Mouse (Mus musculus): ENCODE measurements around the gene Sec24a. TPM values are rescaled to one million over a fixed set of nuclear protein-coding genes. Genes with fewer than 3 reads are reported as not detected.
"Not testable (repeated sequence)": the region's sequence is repeated elsewhere in the genome, so short reads cannot be mapped to it uniquely, and the experiment has no call there.

The Sec24a gene
- polyA plus RNA-seq, 1 experiment from 2014 or later = 7.0 TPM

DNA sequence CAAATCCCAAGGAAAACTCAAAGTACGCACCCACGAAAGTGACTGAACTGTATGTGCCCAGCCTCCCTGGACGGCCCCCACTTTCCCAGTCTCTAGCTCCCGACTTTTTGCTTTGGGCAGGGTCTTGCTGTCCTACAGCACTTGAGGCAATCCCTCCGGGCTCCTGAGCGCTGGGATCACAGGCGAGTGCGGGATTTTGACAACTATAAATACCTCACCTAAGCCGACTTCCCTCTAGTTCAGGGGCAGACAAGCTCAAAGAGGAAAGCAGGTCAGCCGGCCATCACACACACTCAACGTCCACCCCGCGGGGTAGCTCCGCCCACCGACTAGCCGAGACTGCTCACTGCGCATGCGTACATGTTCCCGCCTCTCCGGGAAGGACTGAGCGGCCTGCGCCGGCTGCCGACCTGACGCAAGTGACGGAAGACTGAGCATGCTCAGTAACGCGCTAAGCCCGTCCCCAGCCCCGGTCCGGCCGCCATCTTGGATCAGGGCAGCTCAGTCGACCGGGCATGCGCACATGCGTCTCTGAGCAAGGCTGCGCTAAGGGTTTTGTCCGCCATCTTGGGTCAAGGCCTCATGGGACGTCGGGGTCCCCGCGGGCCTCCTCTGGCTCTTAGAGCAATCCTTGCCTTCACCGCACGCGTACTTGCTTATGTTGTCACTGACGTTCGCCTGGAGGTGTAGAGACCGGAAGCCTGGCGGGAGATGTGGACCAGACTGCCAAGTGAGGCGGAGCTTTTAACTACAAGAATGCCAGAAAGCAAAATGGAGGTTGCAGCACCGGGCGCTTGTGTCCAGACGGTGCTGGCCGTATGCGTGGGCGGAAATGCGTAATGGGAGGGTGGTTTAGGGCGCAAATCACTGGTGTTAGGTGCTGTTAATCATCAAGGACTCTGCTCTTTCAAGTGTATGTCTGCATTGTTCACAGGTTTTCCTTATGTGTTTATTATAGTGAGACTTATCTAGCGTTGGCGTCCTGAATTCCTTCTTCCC, 74.8 kb downstream of the Sec24a start, which contains the start of gene 0610009B22Rik:
Gene 0610009B22Rik, minus strand, starts transcription at position 545 of the 999 bp plus-strand sequence.
- DNase-seq (ENCODE audit: low spot score) = peak; percentile 100

DNA sequence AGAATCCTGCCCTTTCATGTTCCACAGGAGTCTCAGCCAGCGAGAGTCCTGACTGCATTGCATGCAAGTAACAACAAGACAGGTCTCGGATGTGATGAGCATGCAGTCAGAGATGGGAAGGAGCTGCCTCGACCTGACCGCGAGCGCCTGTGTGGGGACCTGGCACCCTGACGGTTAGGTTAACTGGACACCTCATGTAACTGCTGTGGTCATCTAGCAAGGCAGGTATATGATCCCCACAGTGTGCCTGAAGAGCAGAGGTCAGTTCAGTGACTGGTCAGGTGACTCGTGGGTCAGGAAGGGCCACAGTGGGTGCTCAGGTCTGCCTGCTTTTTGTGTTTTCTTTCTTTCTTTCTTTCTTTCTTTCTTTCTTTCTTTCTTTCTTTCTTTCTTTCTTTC, 81.5 kb downstream of the Sec24a start:
- DNase-seq (ENCODE audit: low spot score) = no peak

- DNase-seq (ENCODE audit: low spot score) = peak; percentile 91
Observed at GRCm38 (mm10) chr11:51681324-51681975, 82.0 kb downstream of the Sec24a start.

GRCm38 (mm10) chr11:51679466-51679865, 84.0 kb downstream of the Sec24a start:
- DNase-seq (ENCODE audit: low spot score) = no peak

- no peak for DNase-seq (ENCODE audit: low spot score)
Observed at GRCm38 (mm10) chr11:51677737-51678418, 85.6 kb downstream of the Sec24a start.

DNA sequence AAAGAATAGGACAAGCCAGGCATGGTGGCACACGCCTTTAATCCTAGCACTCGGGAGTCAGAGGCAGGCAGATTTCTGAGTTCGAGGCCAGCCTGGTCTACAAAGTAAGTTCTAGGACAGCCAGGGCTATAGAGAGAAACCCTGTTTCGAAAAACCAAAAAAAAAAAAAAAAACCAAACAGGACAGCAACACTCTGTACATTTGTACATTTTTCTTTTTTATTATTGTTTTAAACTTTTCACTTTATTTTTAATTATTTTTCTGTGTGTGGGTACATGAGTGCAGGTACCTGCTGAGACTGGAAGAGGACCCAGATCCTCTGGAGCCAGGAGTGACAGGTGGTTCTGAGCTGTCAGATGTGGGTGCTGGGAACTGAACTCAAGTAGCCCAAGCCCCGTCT, 88.0 kb downstream of the Sec24a start:
- no peak for DNase-seq (ENCODE audit: low spot score)

- DNase-seq (ENCODE audit: low spot score) = no peak
Observed at GRCm38 (mm10) chr11:51673291-51673690, 90.1 kb downstream of the Sec24a start.

- DNase-seq (ENCODE audit: low spot score) = no peak
Observed at GRCm38 (mm10) chr11:51671376-51671775, 92.1 kb downstream of the Sec24a start.

GRCm38 (mm10) chr11:51670846-51671245, 92.6 kb downstream of the Sec24a start:
- DNase-seq (ENCODE audit: low spot score) = no peak

DNA sequence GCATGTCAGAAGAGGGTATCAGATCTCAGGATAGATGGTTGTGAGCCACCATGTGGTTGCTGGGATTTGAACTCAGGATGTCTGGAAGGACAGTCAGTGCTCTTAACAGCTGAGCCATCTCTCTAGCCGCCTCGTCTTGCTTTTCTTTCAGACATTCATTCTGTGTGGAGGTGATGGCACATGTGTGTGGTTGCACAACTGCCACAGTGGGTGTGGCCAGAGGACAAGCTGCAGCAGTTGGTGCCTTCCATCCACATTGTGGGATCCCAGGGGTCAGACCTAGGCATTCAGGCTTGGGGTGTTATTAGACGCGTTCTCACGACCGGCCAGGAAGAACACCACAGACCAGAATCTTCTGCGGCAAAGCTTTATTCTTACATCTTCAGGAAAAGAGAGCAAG, 98.7 kb downstream of the Sec24a start:
- DNase-seq (ENCODE audit: low spot score) = not testable (repeated sequence)

DNA sequence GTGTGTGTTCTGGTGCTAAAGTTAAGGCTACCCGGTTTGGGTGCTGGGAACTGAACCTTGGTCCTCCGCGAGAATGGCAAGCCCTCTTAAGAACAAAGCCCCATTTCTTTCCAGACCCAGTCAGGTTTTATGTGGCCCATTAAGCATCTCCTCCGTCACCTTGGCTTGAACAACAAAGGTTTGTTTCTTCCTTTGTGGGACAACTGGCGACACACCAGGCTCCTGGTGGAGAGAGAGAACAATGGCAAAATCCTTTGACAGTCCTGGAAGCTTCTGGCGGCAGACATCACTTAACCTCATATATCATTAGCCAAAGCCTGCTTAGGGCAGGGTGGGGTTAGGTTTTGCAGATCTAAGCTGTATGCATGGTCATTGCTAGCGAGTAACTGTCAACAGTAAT, 100.8 kb downstream of the Sec24a start:
- no peak for DNase-seq (ENCODE audit: low spot score)

DNA sequence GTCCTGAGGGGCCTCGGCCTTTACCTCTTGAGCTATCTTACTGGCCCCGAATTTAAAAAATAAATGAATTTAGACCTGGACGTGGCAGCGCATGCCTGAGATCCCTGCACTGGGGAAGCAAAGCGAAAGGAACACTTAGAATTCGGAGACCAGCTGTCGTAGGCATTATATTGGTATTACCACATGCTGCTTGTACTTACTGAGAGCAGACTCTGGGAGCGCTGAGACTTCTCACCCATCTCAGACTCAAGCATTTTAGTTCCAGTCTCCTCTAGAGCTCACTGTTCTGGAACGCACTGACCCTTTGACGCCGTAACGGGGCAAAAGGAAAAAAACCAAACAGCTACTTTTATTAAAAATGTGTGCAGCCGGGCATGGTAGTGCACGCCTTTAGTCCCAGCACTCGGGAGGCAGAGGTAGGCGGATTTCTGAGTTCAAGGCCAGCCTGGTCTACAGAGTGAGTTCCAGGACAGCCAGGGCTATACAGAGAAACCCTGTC, 101.5 kb downstream of the Sec24a start:
- no peak for DNase-seq (ENCODE audit: low spot score)

- DNase-seq (ENCODE audit: low spot score) = peak; percentile 21
Observed at GRCm38 (mm10) chr11:51658705-51659104, 104.7 kb downstream of the Sec24a start.

- no peak for DNase-seq (ENCODE audit: low spot score)
Observed at GRCm38 (mm10) chr11:51658291-51658690, 105.1 kb downstream of the Sec24a start.

- no peak for DNase-seq (ENCODE audit: low spot score)
Observed at GRCm38 (mm10) chr11:51656798-51657521, 106.5 kb downstream of the Sec24a start.

DNA sequence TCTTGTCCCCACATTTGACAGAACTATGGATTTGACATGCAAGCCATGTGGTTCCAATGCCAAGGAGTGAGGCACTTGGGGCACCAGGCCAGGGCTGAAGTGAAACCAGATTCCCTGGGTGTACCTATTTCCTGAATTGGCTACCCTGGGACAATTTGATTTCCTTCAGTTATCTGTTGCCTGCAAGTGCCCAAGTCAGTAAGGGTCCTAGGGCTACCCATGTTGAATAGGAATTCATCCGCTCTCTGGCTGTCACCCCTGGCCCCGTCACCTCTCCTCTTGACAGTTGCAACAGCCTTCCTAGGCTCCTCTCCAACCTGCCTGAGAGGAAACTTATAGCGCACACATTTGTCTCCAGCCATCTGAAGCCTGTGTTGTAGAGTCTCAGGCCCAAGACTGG, 108.5 kb downstream of the Sec24a start:
- no peak for DNase-seq (ENCODE audit: low spot score)

DNA sequence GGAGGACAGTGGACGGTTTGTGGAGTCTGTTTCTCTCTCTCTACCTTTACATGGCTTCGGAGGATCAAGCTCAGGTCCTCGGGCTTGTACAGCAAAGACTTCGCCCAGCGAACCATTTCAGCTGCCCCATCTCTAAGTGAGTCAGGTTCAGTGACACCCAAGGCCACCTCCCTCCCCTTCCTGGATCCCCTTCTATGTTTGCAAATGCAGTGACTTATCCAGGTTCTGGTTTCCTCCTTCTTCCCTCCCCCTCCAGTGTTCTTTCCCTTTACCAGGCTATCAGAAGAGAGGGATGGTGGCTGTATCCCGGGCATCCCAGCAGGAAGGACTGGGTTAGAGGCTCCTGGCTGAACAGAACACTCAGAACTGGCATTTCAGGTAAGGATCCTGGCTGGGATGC, 109.7 kb downstream of the Sec24a start:
- no peak for DNase-seq (ENCODE audit: low spot score)

DNA sequence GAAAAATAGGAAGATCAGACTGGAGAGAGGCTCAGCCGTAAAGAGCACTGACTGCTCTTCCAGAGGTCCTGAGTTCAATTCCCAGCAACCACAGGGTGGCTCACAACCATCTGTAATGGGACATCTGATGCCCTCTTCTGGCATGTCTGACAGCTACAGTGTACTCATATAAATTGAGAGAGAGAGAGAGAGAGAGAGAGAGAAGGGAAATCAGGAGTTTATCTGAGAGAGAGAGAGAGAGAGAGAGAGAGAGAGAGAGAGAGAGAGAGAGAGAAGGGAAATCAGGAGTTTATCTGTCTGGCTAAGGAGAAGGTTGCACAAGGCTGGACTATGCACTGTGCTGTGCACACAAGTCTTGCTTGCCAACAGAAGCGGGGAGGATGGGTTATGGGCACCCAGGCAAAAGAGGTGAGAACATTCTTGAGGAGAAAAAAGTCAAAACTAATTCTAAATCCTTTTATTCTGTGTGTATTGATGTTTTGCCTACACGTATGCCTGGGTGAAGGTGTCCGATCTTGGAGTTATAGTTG, 110.5 kb downstream of the Sec24a start:
- DNase-seq (ENCODE audit: low spot score) = no peak

- DNase-seq (ENCODE audit: low spot score) = peak; percentile 79
Observed at GRCm38 (mm10) chr11:51650691-51651515, 112.5 kb downstream of the Sec24a start, which contains the start of the genes N4bp3 and D930048N14Rik. Gene N4bp3, minus strand, starts transcription at chr11:51650842. Gene D930048N14Rik, plus strand, starts transcription at chr11:51650954.

All from thymus, postnatal 0 days (tissue).